Mouse (Mus musculus): ENCODE results near the gene Fez1. TPM values are rescaled to one million over a fixed set of nuclear protein-coding genes. Genes with fewer than 3 reads are reported as not detected.

Fez1 gene
- polyA plus RNA-seq, 1 experiment from 2014 or later, result 3.6 TPM

DNA sequence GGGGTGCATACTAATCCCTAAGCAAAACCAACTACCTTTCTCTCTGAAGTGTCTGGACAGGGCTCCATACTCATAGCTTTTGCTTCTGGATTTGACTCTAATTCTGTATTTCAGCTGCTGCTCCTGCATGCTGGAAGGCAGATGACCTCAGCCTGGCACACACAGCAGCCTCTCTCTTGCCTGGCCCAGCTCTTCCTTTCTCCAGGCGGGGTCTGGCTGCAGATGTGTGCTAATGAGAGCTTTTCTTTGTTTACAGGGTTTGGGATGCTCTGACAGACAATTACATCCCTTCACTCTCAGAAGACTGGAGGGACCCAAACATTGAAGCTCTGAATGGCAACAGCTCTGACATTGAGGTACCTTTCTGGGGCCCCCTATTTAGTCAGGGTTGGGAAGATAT, 28.4 kb downstream of the Fez1 start:
- Histone ChIP-seq H3K27me3 (ENCODE audit: control insufficient read depth, insufficient read depth, low read length) (no peaks in the 10 kb centered on the region), H3K4me1 (ENCODE audit: control insufficient read depth, insufficient read depth, low read length) (no peaks in the 10 kb centered on the region), H3K27ac (ENCODE audit: low read depth, low read length) (no peak overlapping the region), H3K36me3 (ENCODE audit: control insufficient read depth, insufficient read depth, low read length) (no peaks in the 10 kb centered on the region), H3K9ac (ENCODE audit: low read depth, low read length) (no peak overlapping the region), H3K4me3 (ENCODE audit: low read depth, low read length) (no peak overlapping the region), H3K9me3 (replicated peaks; ENCODE audit: control insufficient read depth, low read length) (no peaks in the 10 kb centered on the region), H3K4me2 (no peak overlapping the region)
- whole genome bisulfite sequencing (ENCODE audit: insufficient replicate concordance), result 41% methylated on average over 1 of the region's 1 CpGs
- no peak for ATAC-seq (replicated peaks; ENCODE audit: insufficient number of reproducible peaks, low FRiP score, low TSS enrichment)

DNA sequence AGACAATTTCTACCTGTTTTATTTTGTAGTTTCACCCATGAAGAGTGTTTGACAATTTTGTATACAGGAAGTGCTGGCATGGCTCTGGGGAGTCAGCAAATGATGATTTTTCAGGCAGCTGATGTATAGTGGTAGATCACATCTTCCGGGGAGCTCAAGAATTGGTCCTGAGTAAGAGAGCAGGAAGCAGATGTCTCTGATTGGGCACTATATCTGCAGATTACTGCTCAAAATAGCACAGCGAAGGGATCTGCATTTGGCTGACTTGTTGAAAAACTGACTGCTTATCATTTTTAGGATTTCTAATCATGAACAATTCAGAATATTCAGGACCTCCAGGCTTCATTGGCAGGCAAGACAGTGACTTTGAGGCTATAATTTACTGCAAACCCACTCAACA, 30.5 kb downstream of the Fez1 start:
- Histone ChIP-seq H3K36me3 (ENCODE audit: control insufficient read depth, insufficient read depth, low read length) (no peaks in the 10 kb centered on the region), H3K4me1 (ENCODE audit: control insufficient read depth, insufficient read depth, low read length) (no peaks in the 10 kb centered on the region), H3K4me2 (no peak overlapping the region), H3K9ac (ENCODE audit: low read depth, low read length) (no peak overlapping the region), H3K27ac (ENCODE audit: low read depth, low read length) (no peak overlapping the region), H3K4me3 (ENCODE audit: low read depth, low read length) (no peak overlapping the region), H3K9me3 (replicated peaks; ENCODE audit: control insufficient read depth, low read length) (no peaks in the 10 kb centered on the region), H3K27me3 (ENCODE audit: control insufficient read depth, insufficient read depth, low read length) (no peaks in the 10 kb centered on the region)
- ATAC-seq (replicated peaks; ENCODE audit: insufficient number of reproducible peaks, low FRiP score, low TSS enrichment), result no peak
- WGBS (ENCODE audit: insufficient replicate concordance), result 75% methylated on average over 2 of the region's 2 CpGs

DNA sequence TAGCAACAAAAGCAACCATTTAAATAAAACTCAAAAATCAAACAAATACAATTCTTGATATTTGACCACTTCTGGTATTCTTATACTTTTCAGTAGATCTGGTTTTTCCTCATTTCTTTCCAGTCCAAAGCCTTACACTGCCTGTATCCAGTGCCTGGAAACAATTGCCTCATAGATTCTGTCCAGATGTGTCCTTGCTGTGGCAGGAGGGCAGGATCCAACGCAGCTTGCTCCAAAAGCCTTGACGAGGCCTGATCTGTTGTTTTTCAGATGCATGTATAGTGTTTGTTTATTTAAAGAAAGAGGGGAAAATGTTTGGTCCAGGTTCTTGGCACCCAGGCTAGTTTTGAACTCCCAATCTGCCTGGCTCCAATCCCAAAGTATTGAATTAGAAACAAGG, 34.7 kb downstream of the Fez1 start:
- no peak overlapping the region for H3K9ac ChIP-seq (ENCODE audit: low read depth, low read length)
- no peak for ATAC-seq (replicated peaks; ENCODE audit: insufficient number of reproducible peaks, low FRiP score, low TSS enrichment)
- H3K4me2 ChIP-seq, result no peak overlapping the region
- no peaks in the 10 kb centered on the region for H3K4me1 ChIP-seq (ENCODE audit: control insufficient read depth, insufficient read depth, low read length)
- 51% methylated on average over 2 of the region's 2 CpGs for WGBS (ENCODE audit: insufficient replicate concordance)
- no peaks in the 10 kb centered on the region for H3K9me3 ChIP-seq (replicated peaks; ENCODE audit: control insufficient read depth, low read length)
- H3K27me3 ChIP-seq (ENCODE audit: control insufficient read depth, insufficient read depth, low read length), result no peaks in the 10 kb centered on the region
- H3K4me3 ChIP-seq (ENCODE audit: low read depth, low read length), result no peak overlapping the region
- H3K27ac ChIP-seq (ENCODE audit: low read depth, low read length), result no peak overlapping the region
- H3K36me3 ChIP-seq (ENCODE audit: control insufficient read depth, insufficient read depth, low read length), result no peaks in the 10 kb centered on the region

DNA sequence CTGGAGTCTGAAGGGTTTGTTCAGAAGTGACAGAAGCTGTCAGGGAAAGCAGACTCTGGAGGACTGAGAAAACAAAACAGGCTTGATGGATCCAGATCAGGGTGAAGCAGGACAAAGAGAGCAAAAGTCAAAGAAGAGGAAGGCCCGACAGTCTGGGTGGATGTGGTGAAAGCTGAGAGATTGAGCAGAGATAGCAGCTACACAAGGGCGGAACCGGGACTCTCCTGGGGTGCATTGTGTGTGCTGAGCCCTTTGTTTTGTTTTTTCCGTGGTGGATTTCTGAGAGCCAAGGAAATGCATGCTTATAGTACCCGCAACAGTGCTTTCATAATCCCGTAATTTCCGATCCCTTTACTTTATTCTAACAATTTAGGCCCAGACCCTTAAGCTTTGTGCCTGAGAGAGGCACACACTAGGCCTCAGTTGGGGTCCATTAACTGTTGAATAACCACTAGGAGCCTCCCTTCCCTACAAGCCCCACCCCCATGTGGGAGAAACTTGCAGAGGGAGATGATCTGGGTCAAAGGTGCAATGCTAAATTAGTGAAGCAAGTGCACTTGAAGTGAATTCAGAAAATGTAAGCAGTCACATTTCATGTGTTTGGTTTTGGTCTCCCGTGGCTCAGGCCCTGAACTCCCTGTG, 35.9 kb downstream of the Fez1 start:
- Histone ChIP-seq H3K9ac (ENCODE audit: low read depth, low read length) (no peak overlapping the region), H3K27ac (ENCODE audit: low read depth, low read length) (no peak overlapping the region), H3K9me3 (replicated peaks; ENCODE audit: control insufficient read depth, low read length) (no peaks in the 10 kb centered on the region), H3K36me3 (ENCODE audit: control insufficient read depth, insufficient read depth, low read length) (no peaks in the 10 kb centered on the region), H3K4me2 (no peak overlapping the region), H3K4me1 (ENCODE audit: control insufficient read depth, insufficient read depth, low read length) (no peaks in the 10 kb centered on the region), H3K27me3 (ENCODE audit: control insufficient read depth, insufficient read depth, low read length) (no peaks in the 10 kb centered on the region), H3K4me3 (ENCODE audit: low read depth, low read length) (no peak overlapping the region)
- ATAC-seq (replicated peaks; ENCODE audit: insufficient number of reproducible peaks, low FRiP score, low TSS enrichment), result no peak
- 29% methylated on average over 8 of the region's 8 CpGs for WGBS (ENCODE audit: insufficient replicate concordance)

DNA sequence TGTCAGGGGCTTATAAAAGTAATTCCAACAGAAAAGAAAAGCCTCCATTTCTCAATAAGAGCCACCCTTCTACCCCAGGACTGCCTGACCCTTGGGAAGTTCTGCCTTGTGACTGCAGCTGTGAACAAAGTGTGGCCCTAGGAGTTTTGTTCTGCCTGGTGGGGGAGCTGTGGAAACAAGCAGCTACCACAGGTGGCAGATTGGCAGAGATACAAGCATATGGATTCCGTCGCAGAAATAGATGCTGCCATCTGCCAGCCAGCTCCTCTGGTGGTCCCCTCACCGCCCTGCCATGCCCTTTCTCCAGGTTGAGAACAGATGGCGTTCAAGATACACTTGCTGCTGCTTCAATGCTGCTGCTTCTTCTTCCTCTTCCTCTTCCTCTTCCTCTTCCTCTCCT, 37.0 kb downstream of the Fez1 start:
- 25% methylated on average over 4 of the region's 4 CpGs for WGBS (ENCODE audit: insufficient replicate concordance)
- no peak for ATAC-seq (replicated peaks; ENCODE audit: insufficient number of reproducible peaks, low FRiP score, low TSS enrichment)

DNA sequence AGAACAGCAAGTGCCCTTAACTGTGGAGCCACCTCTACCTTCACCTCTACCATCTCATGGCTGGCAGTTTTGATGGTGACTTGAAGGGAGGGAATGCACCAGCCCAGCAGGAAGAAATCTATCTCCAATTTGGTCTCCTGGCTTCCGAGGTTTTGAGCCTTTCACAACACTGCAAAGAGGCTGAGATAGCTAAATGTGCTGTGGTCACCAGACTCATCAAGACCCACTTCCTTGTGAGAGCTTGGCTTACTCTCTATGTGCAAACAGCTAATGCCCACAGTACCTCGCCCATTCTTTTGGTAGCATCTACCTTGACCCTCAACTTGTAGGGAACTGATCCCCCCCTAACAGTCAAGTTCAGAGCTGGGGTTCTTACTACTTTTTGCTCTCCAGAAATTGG, 40.9 kb downstream of the Fez1 start:
- no peak overlapping the region for H3K4me3 ChIP-seq (ENCODE audit: low read depth, low read length)
- no peaks in the 10 kb centered on the region for H3K4me1 ChIP-seq (ENCODE audit: control insufficient read depth, insufficient read depth, low read length)
- no peaks in the 10 kb centered on the region for H3K9me3 ChIP-seq (replicated peaks; ENCODE audit: control insufficient read depth, low read length)
- H3K27me3 ChIP-seq (ENCODE audit: control insufficient read depth, insufficient read depth, low read length), result no peaks in the 10 kb centered on the region
- H3K36me3 ChIP-seq (ENCODE audit: control insufficient read depth, insufficient read depth, low read length), result no peaks in the 10 kb centered on the region
- H3K27ac ChIP-seq (ENCODE audit: low read depth, low read length), result no peak overlapping the region
- 60% methylated on average over 2 of the region's 2 CpGs for WGBS (ENCODE audit: insufficient replicate concordance)
- no peak overlapping the region for H3K9ac ChIP-seq (ENCODE audit: low read depth, low read length)
- no peak overlapping the region for H3K4me2 ChIP-seq
- ATAC-seq (replicated peaks; ENCODE audit: insufficient number of reproducible peaks, low FRiP score, low TSS enrichment), result no peak

More for the DNA sequence above, 37.0 kb downstream of the Fez1 start:
- no peaks in the 10 kb centered on the region for H3K27me3 ChIP-seq (ENCODE audit: control insufficient read depth, insufficient read depth, low read length)
- no peaks in the 10 kb centered on the region for H3K9me3 ChIP-seq (replicated peaks; ENCODE audit: control insufficient read depth, low read length)
- H3K27ac ChIP-seq (ENCODE audit: low read depth, low read length), result no peak overlapping the region
- H3K36me3 ChIP-seq (ENCODE audit: control insufficient read depth, insufficient read depth, low read length), result no peaks in the 10 kb centered on the region
- no peak overlapping the region for H3K4me2 ChIP-seq
- no peak overlapping the region for H3K4me3 ChIP-seq (ENCODE audit: low read depth, low read length)
- H3K4me1 ChIP-seq (ENCODE audit: control insufficient read depth, insufficient read depth, low read length), result no peaks in the 10 kb centered on the region
- no peak overlapping the region for H3K9ac ChIP-seq (ENCODE audit: low read depth, low read length)

DNA sequence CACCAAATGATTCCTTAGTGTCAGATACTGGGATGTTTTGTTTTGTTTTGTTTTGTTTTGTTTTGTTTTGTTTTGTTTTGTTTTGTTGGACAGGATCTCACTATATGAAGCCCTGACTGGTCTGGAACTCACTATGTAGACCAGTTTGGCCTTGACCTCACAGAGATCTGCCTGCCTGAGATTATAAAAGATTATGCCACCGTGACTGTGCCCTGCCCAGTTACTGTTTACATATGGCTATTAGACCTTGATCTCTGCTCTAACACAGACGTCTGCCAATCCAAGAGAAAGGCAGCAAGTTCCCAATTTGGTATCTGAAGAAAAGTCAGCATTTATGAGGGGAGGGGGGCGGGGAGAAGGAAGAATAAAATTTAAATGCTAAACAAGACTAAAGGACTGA, 42.0 kb downstream of the Fez1 start:
- Histone ChIP-seq H3K9me3 (replicated peaks; ENCODE audit: control insufficient read depth, low read length) (no peaks in the 10 kb centered on the region), H3K4me2 (no peak overlapping the region), H3K4me1 (ENCODE audit: control insufficient read depth, insufficient read depth, low read length) (no peaks in the 10 kb centered on the region), H3K27ac (ENCODE audit: low read depth, low read length) (no peak overlapping the region), H3K27me3 (ENCODE audit: control insufficient read depth, insufficient read depth, low read length) (no peaks in the 10 kb centered on the region), H3K4me3 (ENCODE audit: low read depth, low read length) (no peak overlapping the region), H3K36me3 (ENCODE audit: control insufficient read depth, insufficient read depth, low read length) (no peaks in the 10 kb centered on the region), H3K9ac (ENCODE audit: low read depth, low read length) (no peak overlapping the region)
- 60% methylated on average over 3 of the region's 3 CpGs for WGBS (ENCODE audit: insufficient replicate concordance)
- ATAC-seq (replicated peaks; ENCODE audit: insufficient number of reproducible peaks, low FRiP score, low TSS enrichment), result no peak

DNA sequence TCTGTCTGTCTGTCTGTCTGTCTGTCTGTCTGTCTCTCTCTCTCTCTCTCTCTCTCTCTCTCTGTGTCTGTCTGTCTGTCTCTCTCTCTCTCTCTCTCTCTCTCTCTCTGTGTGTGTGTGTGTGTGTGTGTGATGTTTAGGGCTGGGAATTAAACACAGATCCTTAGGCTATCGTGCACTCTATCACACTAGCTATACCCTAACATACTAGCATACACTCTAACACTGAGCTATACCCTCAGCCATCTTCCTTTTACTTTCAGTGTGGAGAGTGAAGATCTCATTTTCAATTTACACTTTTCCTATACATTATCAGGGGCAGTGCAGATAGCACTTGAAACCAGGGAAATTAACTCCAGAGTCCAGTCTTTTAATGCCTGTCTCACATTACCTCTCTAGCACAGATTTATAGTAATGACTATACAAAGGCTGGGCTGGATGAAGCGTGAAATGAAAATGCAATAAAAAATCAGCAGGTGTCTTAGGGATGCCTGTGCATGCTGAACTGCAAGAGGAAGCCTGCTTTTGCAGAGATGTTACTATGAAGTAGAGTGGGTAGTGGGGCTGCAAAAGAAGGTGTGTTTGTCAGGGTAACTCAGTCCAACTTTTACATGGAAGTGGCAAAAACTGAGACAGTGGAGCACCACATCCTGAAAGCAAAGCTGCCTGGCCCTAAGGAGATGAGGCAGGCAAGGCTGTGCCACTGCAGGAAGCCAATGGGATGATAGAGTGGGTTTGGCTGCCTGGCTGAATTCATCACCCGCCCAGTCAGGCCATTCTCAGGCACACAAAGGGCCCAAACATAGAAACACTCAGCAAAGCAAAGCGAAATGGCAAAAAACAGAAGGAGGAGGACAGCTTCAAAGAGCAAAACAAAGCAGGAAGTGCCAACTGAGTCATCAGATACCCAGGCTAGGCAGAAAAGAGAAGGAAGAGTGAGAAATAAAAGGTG, 43.5 kb downstream of the Fez1 start:
- WGBS (ENCODE audit: insufficient replicate concordance), result 59% methylated on average over 4 of the region's 4 CpGs
- H3K9me3 ChIP-seq (replicated peaks; ENCODE audit: control insufficient read depth, low read length), result no peaks in the 10 kb centered on the region
- H3K4me3 ChIP-seq (ENCODE audit: low read depth, low read length), result no peak overlapping the region
- H3K27ac ChIP-seq (ENCODE audit: low read depth, low read length), result no peak overlapping the region
- no peak overlapping the region for H3K9ac ChIP-seq (ENCODE audit: low read depth, low read length)
- no peak for ATAC-seq (replicated peaks; ENCODE audit: insufficient number of reproducible peaks, low FRiP score, low TSS enrichment)
- H3K4me2 ChIP-seq, result no peak overlapping the region
- no peaks in the 10 kb centered on the region for H3K4me1 ChIP-seq (ENCODE audit: control insufficient read depth, insufficient read depth, low read length)
- no peaks in the 10 kb centered on the region for H3K36me3 ChIP-seq (ENCODE audit: control insufficient read depth, insufficient read depth, low read length)
- no peaks in the 10 kb centered on the region for H3K27me3 ChIP-seq (ENCODE audit: control insufficient read depth, insufficient read depth, low read length)
